Mouse (Mus musculus) lung, adult 2 months (tissue): Measurements from ENCODE around the gene Phkb.

Experiments used
- CTCF ChIP-seq: fragments of 200-500 bp; IDR thresholded peaks from 2 replicates; pipeline ENCODE4 v1.5.1; 2011; ENCODE audit warnings: mild to moderate bottlenecking, low read length, control low read depth; ENCODE audit not compliant: insufficient read depth
- POLR2A ChIP-seq: fragments of 200-500 bp; IDR thresholded peaks from 2 replicates; pipeline ENCODE4 v1.6.1; 2011; ENCODE audit warnings: low read depth, mild to moderate bottlenecking, control low read depth, low read length, borderline replicate concordance; ENCODE audit errors: extremely low read depth

- TF ChIP-seq POLR2A = no peak
- no peak for TF ChIP-seq CTCF
Observed at GRCm38 (mm10) chr8:85944820-85945219, 104.1 kb downstream of the Phkb start.
